Mouse (Mus musculus) spleen, postnatal 36 days (tissue): Measurements from ENCODE around the gene H2-M9.

ENCODE experiments used
- DNase-seq, 2 experiments: peaks; one replicate each; pipeline ENCODE4 v3.0.0; 2022; ENCODE audit warnings: low spot score in 2 of 2, mixed read lengths in 1 of 2

H2-M9 gene

GRCm38 (mm10) chr17:36642566-36642965 is at the start of gene H2-M9:
Gene H2-M9, minus strand, starts transcription at chr17:36642666.
- DNase-seq = no peak

GRCm38 (mm10) chr17:36672119-36672518 is 29.7 kb upstream of the H2-M9 start, which contains the start of gene H2-M1:
Gene H2-M1, minus strand, starts transcription at chr17:36672219.
- no peak for DNase-seq
